Mouse (Mus musculus) stomach, postnatal 0 days (tissue): ENCODE measurements around the gene Stox2.

Source experiments
- CTCF ChIP-seq: IDR thresholded peaks from 2 replicates; pipeline ENCODE4 v1.5.1; 2016; ENCODE audit warnings: antibody characterized with exemption, low read depth, mild to moderate bottlenecking, moderate library complexity
- EP300 ChIP-seq: optimal IDR thresholded peaks from 2 replicates; pipeline ENCODE3; 2016; ENCODE audit warnings: antibody characterized with exemption

DNA sequence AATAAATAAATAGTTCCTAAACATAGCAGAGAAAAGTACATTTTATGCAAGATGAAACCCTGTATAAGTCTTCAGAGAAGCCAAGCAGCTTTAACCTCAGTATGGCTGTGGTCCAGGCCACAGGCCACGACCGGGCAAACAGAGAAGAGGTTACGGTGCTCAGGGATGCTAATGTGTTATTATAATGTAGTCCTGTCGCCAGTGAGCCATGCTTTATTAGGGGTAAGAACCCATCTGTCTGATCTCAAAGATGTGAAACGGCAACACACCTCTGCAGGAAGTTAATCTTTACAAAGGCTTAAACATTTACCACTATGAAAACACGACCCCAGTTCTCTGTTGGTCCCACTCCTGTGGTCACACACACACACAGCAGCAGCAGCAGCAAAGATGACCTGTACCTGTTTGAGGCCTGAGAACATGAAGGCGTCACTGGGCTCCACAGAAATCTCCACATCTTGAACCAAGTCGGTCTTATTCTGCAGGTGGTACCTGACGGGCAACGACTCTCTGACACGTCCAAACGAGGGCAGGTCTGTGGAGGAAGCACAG, 48.5 kb upstream of the Stox2 start:
- TF ChIP-seq CTCF (no peak), EP300 (no peak)
